Mouse (Mus musculus) midbrain, embryonic 14.5 days (tissue): Measurements from ENCODE around the gene C7. TPM values are rescaled to one million over a fixed set of nuclear protein-coding genes. Genes with fewer than 3 reads are reported as not detected.
A peak's percentile ranks its signal among the peaks of the same experiment; 100 is the strongest.

Experiments
- ATAC-seq: fragments of 200-750 bp; cut with Nextera tagmentation; 2 replicates; pipeline ENCODE4 v1.8.0; 2017; ENCODE audit warnings: moderate number of reproducible peaks, moderate library complexity; ENCODE audit not compliant: low FRiP score, low TSS enrichment
- DNase-seq: peaks from one replicate; pipeline ENCODE4 v3.0.0-alpha.2; 2015
- H3K27ac ChIP-seq: fragments of 300-500 bp; sonication (generic); replicated peaks from 2 replicates; pipeline ENCODE4 v1.5.1; 2014; ENCODE audit warnings: mild to moderate bottlenecking, low read depth, low read length, moderate library complexity
- H3K27me3 ChIP-seq: fragments of 300-500 bp; sonication (generic); 2 replicates; pipeline ENCODE4 v1.6.1; 2014; ENCODE audit warnings: low read length, control low read depth, mixed read lengths; ENCODE audit not compliant: control insufficient read depth, insufficient read depth
- H3K36me3 ChIP-seq: fragments of 300-500 bp; sonication (generic); 2 replicates; pipeline ENCODE4 v1.6.1; 2014; ENCODE audit warnings: low read length, control low read depth; ENCODE audit not compliant: control insufficient read depth, insufficient read depth
- H3K4me1 ChIP-seq: fragments of 300-500 bp; sonication (generic); 2 replicates; pipeline ENCODE4 v1.6.1; 2014; ENCODE audit warnings: mild to moderate bottlenecking, antibody characterized with exemption, low read length, control low read depth; ENCODE audit not compliant: control insufficient read depth, insufficient read depth
- H3K4me2 ChIP-seq: fragments of 300-500 bp; sonication (generic); 2 replicates; pipeline ENCODE4 v1.6.1; 2014; ENCODE audit warnings: mild to moderate bottlenecking, low read length, moderate library complexity
- H3K4me3 ChIP-seq: fragments of 300-500 bp; sonication (generic); replicated peaks from 2 replicates; pipeline ENCODE4 v1.5.1; 2014; ENCODE audit warnings: low read depth, low read length
- H3K9ac ChIP-seq: fragments of 300-500 bp; sonication (generic); replicated peaks from 2 replicates; pipeline ENCODE4 v1.6.1; 2014; ENCODE audit warnings: mild to moderate bottlenecking, low read length, moderate library complexity
- H3K9me3 ChIP-seq: fragments of 300-500 bp; sonication (generic); 2 replicates; pipeline ENCODE4 v1.6.1; 2016; ENCODE audit warnings: low read length, control low read depth, mixed read lengths; ENCODE audit not compliant: control insufficient read depth
- WGBS: fragments of 180-500 bp; shearing (Covaris S2); extraction: QIAGEN DNeasy Blood & Tissue Kit; methylation state at CpG from one replicate; pipeline ENCODE4 v1.1.7; 2014; 5-methylcytosine and 5-hydroxymethylcytosine counted together
- polyA plus RNA-seq: library from polyadenylated mRNA; unstranded; fragments of >200 nt; fragmentation: Nextera tagmentation; extraction: Ambion mirVana; gene quantifications from 2 replicates; pipeline ENCODE4 v1.2.1, GENCODE M21; 2014

The C7 gene
- polyA plus RNA-seq, 1 experiment from 2014 or later: 0.13 TPM

GRCm38 (mm10) chr15:5095534-5096301 lies 32.2 kb upstream of the C7 start:
- ATAC-seq: no peak
- H3K36me3 ChIP-seq: no peaks in the 10 kb centered on the region
- no peak overlapping the region for H3K4me3 ChIP-seq
- no peaks in the 10 kb centered on the region for H3K9me3 ChIP-seq
- H3K9ac ChIP-seq: no peak overlapping the region
- DNase-seq: no peak
- H3K4me2 ChIP-seq: no peak overlapping the region
- no peaks in the 10 kb centered on the region for H3K4me1 ChIP-seq
- no peak overlapping the region for H3K27ac ChIP-seq
- H3K27me3 ChIP-seq: no peaks in the 10 kb centered on the region
- 93% methylated on average over 11 of the region's 11 CpGs for WGBS

- H3K9ac ChIP-seq: no peak overlapping the region
- no peak overlapping the region for H3K4me3 ChIP-seq
- H3K27me3 ChIP-seq: no peaks in the 10 kb centered on the region
- no peaks in the 10 kb centered on the region for H3K9me3 ChIP-seq
- H3K27ac ChIP-seq: no peak overlapping the region
- H3K4me1 ChIP-seq: 0 out of 2 replicates have a peak, but pooled peaks cover 4% of the 10 kb centered on the region
- ATAC-seq: no peak
- H3K36me3 ChIP-seq: no peaks in the 10 kb centered on the region
- no peak for DNase-seq
- 96% methylated on average over 10 of the region's 10 CpGs for WGBS
- H3K4me2 ChIP-seq: no peak overlapping the region
Observed at GRCm38 (mm10) chr15:5090131-5090530, 26.6 kb upstream of the C7 start.

GRCm38 (mm10) chr15:5088850-5089608 lies 25.5 kb upstream of the C7 start:
- ATAC-seq (peak; percentile 82), DNase-seq (peak; percentile 68)
- Histone ChIP-seq H3K36me3 (no peaks in the 10 kb centered on the region), H3K4me1 (0 out of 2 replicates have a peak, but pooled peaks cover 4% of the 10 kb centered on the region), H3K27ac (no peak overlapping the region), H3K9me3 (no peaks in the 10 kb centered on the region), H3K9ac (no peak overlapping the region), H3K27me3 (no peaks in the 10 kb centered on the region), H3K4me2 (no peak overlapping the region), H3K4me3 (no peak overlapping the region)
- 55% methylated on average over 7 of the region's 7 CpGs for WGBS

GRCm38 (mm10) chr15:5086162-5086561 lies 22.6 kb upstream of the C7 start:
- no peak overlapping the region for H3K4me3 ChIP-seq
- no peak for ATAC-seq
- H3K9me3 ChIP-seq: no peaks in the 10 kb centered on the region
- peak; percentile 72 for DNase-seq
- H3K27ac ChIP-seq: no peak overlapping the region
- H3K36me3 ChIP-seq: no peaks in the 10 kb centered on the region
- H3K9ac ChIP-seq: no peak overlapping the region
- 27% methylated on average over 2 of the region's 2 CpGs for WGBS
- no peak overlapping the region for H3K4me2 ChIP-seq
- 0 out of 2 replicates have a peak, but pooled peaks cover 4% of the 10 kb centered on the region for H3K4me1 ChIP-seq
- H3K27me3 ChIP-seq: no peaks in the 10 kb centered on the region

GRCm38 (mm10) chr15:5081235-5081634 lies 17.7 kb upstream of the C7 start:
- no peak overlapping the region for H3K27ac ChIP-seq
- H3K27me3 ChIP-seq: no peaks in the 10 kb centered on the region
- H3K4me2 ChIP-seq: no peak overlapping the region
- 89% methylated on average over 1 of the region's 1 CpGs for WGBS
- no peak overlapping the region for H3K4me3 ChIP-seq
- H3K36me3 ChIP-seq: no peaks in the 10 kb centered on the region
- ATAC-seq: no peak
- no peak overlapping the region for H3K9ac ChIP-seq
- no peaks in the 10 kb centered on the region for H3K4me1 ChIP-seq
- no peaks in the 10 kb centered on the region for H3K9me3 ChIP-seq
- no peak for DNase-seq

- H3K4me1 ChIP-seq: no peaks in the 10 kb centered on the region
- DNase-seq (peak; percentile 79), ATAC-seq (peak; percentile 57; the same call in 1 of the 2 replicates)
- 57% methylated on average over 15 of the region's 15 CpGs for WGBS
- H3K9me3 ChIP-seq: no peaks in the 10 kb centered on the region
- no peaks in the 10 kb centered on the region for H3K36me3 ChIP-seq
- H3K27me3 ChIP-seq: no peaks in the 10 kb centered on the region
- H3K4me2 ChIP-seq: no peak overlapping the region
- no peak overlapping the region for H3K27ac ChIP-seq
- H3K9ac ChIP-seq: no peak overlapping the region
- H3K4me3 ChIP-seq: no peak overlapping the region
Observed at GRCm38 (mm10) chr15:5068801-5069518, 5.4 kb upstream of the C7 start.

DNA sequence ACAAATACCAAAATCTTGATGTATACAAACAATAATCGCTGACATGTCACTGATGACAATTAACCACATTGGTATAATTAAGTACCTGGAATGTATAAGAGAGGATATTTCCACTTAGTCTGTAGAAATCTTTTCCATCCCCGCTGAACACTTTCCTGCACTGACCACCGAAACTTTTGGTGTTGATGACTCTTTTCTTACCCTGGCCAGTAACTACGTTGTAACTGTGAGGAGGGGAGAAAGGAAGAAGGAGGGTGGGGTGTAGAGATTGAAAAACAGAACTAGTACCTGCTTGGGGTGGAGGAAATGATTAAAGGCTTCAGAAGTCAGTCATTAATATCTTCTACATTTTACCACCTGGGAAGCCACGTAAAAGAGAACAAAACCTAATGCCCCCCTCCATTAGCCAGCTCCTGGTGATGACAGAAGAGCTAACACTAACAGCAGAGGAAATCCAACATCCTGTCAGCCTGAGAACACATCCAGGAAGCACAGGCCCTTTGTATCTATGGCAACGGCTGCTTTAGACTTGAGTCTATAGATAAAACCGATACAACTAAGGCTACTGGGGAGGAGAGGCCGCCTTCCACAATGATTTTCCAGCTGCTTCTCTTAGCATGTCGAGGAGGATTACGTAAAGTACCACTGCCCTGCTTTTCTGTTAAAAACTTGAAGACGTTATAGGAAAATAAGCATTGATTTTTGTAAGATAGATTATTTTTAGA lies 17.8 kb downstream of the C7 start:
- DNase-seq (peak; percentile 70), ATAC-seq (no peak)
- no peaks in the 10 kb centered on the region for H3K9me3 ChIP-seq
- no peak overlapping the region for H3K4me3 ChIP-seq
- no peak overlapping the region for H3K9ac ChIP-seq
- H3K36me3 ChIP-seq: no peaks in the 10 kb centered on the region
- H3K27ac ChIP-seq: 0 out of 2 replicates have a peak overlapping the region, but pooled peaks have one; percentile 45
- WGBS: 46% methylated on average over 11 of the region's 11 CpGs
- H3K4me1 ChIP-seq: no peaks in the 10 kb centered on the region
- H3K4me2 ChIP-seq: peak overlapping the region; percentile 15; the same call in 1 of the 2 replicates
- no peaks in the 10 kb centered on the region for H3K27me3 ChIP-seq

GRCm38 (mm10) chr15:5029256-5029655 lies 34.3 kb downstream of the C7 start:
- Histone ChIP-seq H3K4me3 (no peak overlapping the region), H3K27ac (no peak overlapping the region), H3K27me3 (no peaks in the 10 kb centered on the region), H3K4me2 (no peak overlapping the region), H3K36me3 (no peaks in the 10 kb centered on the region), H3K9me3 (no peaks in the 10 kb centered on the region; the same call in 1 of the 2 replicates), H3K9ac (no peak overlapping the region), H3K4me1 (no peaks in the 10 kb centered on the region)
- no peak for DNase-seq
- 92% methylated on average over 4 of the region's 4 CpGs for WGBS
- no peak for ATAC-seq
